Mouse (Mus musculus) brown adipose tissue, adult 24 weeks (tissue): ENCODE measurements around the gene Amn. TPM values are rescaled to one million over a fixed set of nuclear protein-coding genes. Genes with fewer than 3 reads are reported as not detected.

Experiments used
- H3K27ac ChIP-seq: fragments of 200-500 bp; replicated peaks from 2 replicates; pipeline ENCODE4 v1.5.1; 2012; ENCODE audit warnings: low read depth, mild to moderate bottlenecking, low read length
- H3K4me1 ChIP-seq: fragments of 200-500 bp; 2 replicates; pipeline ENCODE4 v1.6.1; 2012; ENCODE audit warnings: low read length, mixed read lengths; ENCODE audit not compliant: control insufficient read depth, insufficient read depth, insufficient read length
- H3K4me3 ChIP-seq: fragments of 200-500 bp; 2 replicates; pipeline ENCODE4 v1.5.1; 2012; ENCODE audit warnings: low read depth, mild to moderate bottlenecking, low read length, moderate library complexity; ENCODE audit not compliant: insufficient read depth
- polyA plus RNA-seq: library from polyadenylated mRNA; stranded (reverse); fragments of >200 nt; gene quantifications from 2 replicates; pipeline ENCODE4 v1.2.4, GENCODE M21; 2012; ENCODE audit not compliant: missing spikeins, insufficient read depth, insufficient read length

Amn gene
- polyA plus RNA-seq, 1 experiment, result not detected

- no peaks in the 10 kb centered on the region for H3K4me1 ChIP-seq
- H3K27ac ChIP-seq, result no peak overlapping the region
- no peak overlapping the region for H3K4me3 ChIP-seq
Measured at GRCm38 (mm10) chr12:111246808-111247464, 24.0 kb upstream of the Amn start.

GRCm38 (mm10) chr12:111249095-111249494 lies 21.8 kb upstream of the Amn start:
- Histone ChIP-seq H3K4me1 (no peaks in the 10 kb centered on the region), H3K27ac (no peak overlapping the region), H3K4me3 (no peak overlapping the region)

GRCm38 (mm10) chr12:111250116-111250515 lies 20.8 kb upstream of the Amn start:
- Histone ChIP-seq H3K4me3 (no peak overlapping the region), H3K27ac (no peak overlapping the region), H3K4me1 (no peaks in the 10 kb centered on the region)

GRCm38 (mm10) chr12:111251227-111251626 lies 19.7 kb upstream of the Amn start:
- no peaks in the 10 kb centered on the region for H3K4me1 ChIP-seq
- no peak overlapping the region for H3K27ac ChIP-seq
- H3K4me3 ChIP-seq, result no peak overlapping the region

- no peak overlapping the region for H3K27ac ChIP-seq
- H3K4me1 ChIP-seq, result no peaks in the 10 kb centered on the region
- no peak overlapping the region for H3K4me3 ChIP-seq
Measured at GRCm38 (mm10) chr12:111263650-111264049, 7.2 kb upstream of the Amn start.

- Histone ChIP-seq H3K27ac (no peak overlapping the region), H3K4me3 (no peak overlapping the region)
Measured at GRCm38 (mm10) chr12:111265212-111265611, 5.7 kb upstream of the Amn start.

GRCm38 (mm10) chr12:111266592-111266991 lies 4.3 kb upstream of the Amn start:
- Histone ChIP-seq H3K4me3 (no peak overlapping the region), H3K4me1 (no peaks in the 10 kb centered on the region), H3K27ac (no peak overlapping the region)

More at GRCm38 (mm10) chr12:111265212-111265611, 5.7 kb upstream of the Amn start:
- H3K4me1 ChIP-seq, result no peaks in the 10 kb centered on the region

GRCm38 (mm10) chr12:111267673-111268325 lies 3.1 kb upstream of the Amn start:
- H3K27ac ChIP-seq, result no peak overlapping the region
- H3K4me1 ChIP-seq, result no peaks in the 10 kb centered on the region
- H3K4me3 ChIP-seq, result no peak overlapping the region

- Histone ChIP-seq H3K27ac (no peak overlapping the region), H3K4me1 (peaks cover 3% of the 10 kb centered on the region; the same call in 1 of the 2 replicates), H3K4me3 (no peak overlapping the region)
Measured at GRCm38 (mm10) chr12:111271406-111271805, 511 bp downstream of the Amn start.

- Histone ChIP-seq H3K4me3 (no peak overlapping the region), H3K4me1 (peaks cover 3% of the 10 kb centered on the region; the same call in 1 of the 2 replicates), H3K27ac (no peak overlapping the region)
Measured at GRCm38 (mm10) chr12:111271966-111272365, 1.1 kb downstream of the Amn start.

- peaks cover 3% of the 10 kb centered on the region; the same call in 1 of the 2 replicates for H3K4me1 ChIP-seq
- no peak overlapping the region for H3K4me3 ChIP-seq
- no peak overlapping the region for H3K27ac ChIP-seq
Measured at GRCm38 (mm10) chr12:111272420-111272819, 1.5 kb downstream of the Amn start.

GRCm38 (mm10) chr12:111274006-111274405 lies 3.1 kb downstream of the Amn start:
- 0 out of 2 replicates have a peak overlapping the region, but pooled peaks have one; percentile 15 for H3K4me3 ChIP-seq
- H3K4me1 ChIP-seq, result peaks cover 3% of the 10 kb centered on the region; the same call in 1 of the 2 replicates
- H3K27ac ChIP-seq, result no peak overlapping the region

GRCm38 (mm10) chr12:111274447-111275149 lies 3.7 kb downstream of the Amn start:
- Histone ChIP-seq H3K4me1 (peaks cover 3% of the 10 kb centered on the region; the same call in 1 of the 2 replicates), H3K4me3 (peak overlapping the region; percentile 15; the same call in 1 of the 2 replicates), H3K27ac (no peak overlapping the region)

GRCm38 (mm10) chr12:111275150-111275841 lies 4.4 kb downstream of the Amn start:
- Histone ChIP-seq H3K4me3 (peak overlapping the region; percentile 15), H3K27ac (no peak overlapping the region), H3K4me1 (peaks cover 3% of the 10 kb centered on the region; the same call in 1 of the 2 replicates)

GRCm38 (mm10) chr12:111276371-111276770 lies 5.5 kb downstream of the Amn start:
- Histone ChIP-seq H3K27ac (no peak overlapping the region), H3K4me1 (peaks cover 3% of the 10 kb centered on the region; the same call in 1 of the 2 replicates), H3K4me3 (no peak overlapping the region)
